In genomic region chr15:63692491-63693295, GRCm38 (mm10) we compare ENCODE assay signal across 23 mouse cellular contexts.
DNase-seq lines count a peak whose midpoint lies in the region; ATAC-seq lines count a peak whose summit lies in the region.
"Had no signal": no experiment of that assay in that cellular context is flagged by ENCODE, and none has a peak within 500 bp of the region (broad histone marks: within the 10 kb centered on the region; RNA-seq: fewer than 3 reads in every experiment).

No protein-coding gene starts in this region.

- no peak overlapping the region for H3K27ac ChIP-seq in hindbrain, embryonic 13.5 days
- no peak overlapping the region for H3K27ac ChIP-seq in hindbrain, embryonic 14.5 days
- H3K27ac ChIP-seq in forebrain, embryonic 13.5 days: 0 out of 2 replicates have a peak overlapping the region, but pooled peaks have one; percentile 12
- no peak overlapping the region for H3K27ac ChIP-seq in midbrain, embryonic 16.5 days (ENCODE audit: low read length)
- no peak overlapping the region for H3K27ac ChIP-seq in hindbrain, embryonic 11.5 days (ENCODE audit: low read depth, low read length)
- H3K27ac ChIP-seq: heart, embryonic 15.5 days; hindbrain, embryonic 15.5 days; limb, embryonic 13.5 days; liver, embryonic 13.5 days; macrophage; neural tube, embryonic 13.5 days; stomach, embryonic 15.5 days had no signal

- H3K27me3 ChIP-seq in hindbrain, embryonic 13.5 days: no peaks in the 10 kb centered on the region
- H3K27me3 ChIP-seq in hindbrain, embryonic 14.5 days (ENCODE audit: control insufficient read depth, insufficient read depth, low read length): no peaks in the 10 kb centered on the region
- no peaks in the 10 kb centered on the region for H3K27me3 ChIP-seq in forebrain, embryonic 13.5 days
- 0 out of 2 replicates have a peak, but pooled peaks cover 5% of the 10 kb centered on the region for H3K27me3 ChIP-seq in midbrain, embryonic 16.5 days (ENCODE audit: control insufficient read depth, insufficient read depth, low read depth, low read length)
- H3K27me3 ChIP-seq in hindbrain, embryonic 11.5 days (ENCODE audit: control insufficient read depth, insufficient read depth, low read length): no peaks in the 10 kb centered on the region
- H3K27me3 ChIP-seq: heart, embryonic 15.5 days; hindbrain, embryonic 15.5 days; limb, embryonic 13.5 days; liver, embryonic 13.5 days; neural tube, embryonic 13.5 days; stomach, embryonic 15.5 days had no signal

- no peak for DNase-seq in hindbrain, embryonic 14.5 days (ENCODE audit: low spot score)
- DNase-seq in embryo, embryonic 9.5 days (ENCODE audit: extremely low spot score): peak; percentile 39
- DNase-seq in hindbrain, embryonic 11.5 days (ENCODE audit: low spot score): no peak
- DNase-seq in yolk sac, embryonic 10.5 days (ENCODE audit: low spot score): no peak
- DNase-seq: adrenal gland, adult 8-10 months; cerebellum, adult 9-10 months; gastrocnemius, postnatal 25 days; liver, embryonic 13.5 days; lung, embryonic 14.5 days; right cerebral cortex, postnatal 14 days; thymus, adult 18-20 months; thymus, postnatal 4 days had no signal

- H3K9me3 ChIP-seq in hindbrain, embryonic 13.5 days: no peaks in the 10 kb centered on the region
- no peaks in the 10 kb centered on the region for H3K9me3 ChIP-seq in hindbrain, embryonic 14.5 days (ENCODE audit: control insufficient read depth, low read length)
- no peaks in the 10 kb centered on the region for H3K9me3 ChIP-seq in forebrain, embryonic 13.5 days (replicated peaks)
- no peaks in the 10 kb centered on the region for H3K9me3 ChIP-seq in midbrain, embryonic 16.5 days (replicated peaks; ENCODE audit: control insufficient read depth, low read length, poor library complexity, severe bottlenecking)
- no peaks in the 10 kb centered on the region for H3K9me3 ChIP-seq in hindbrain, embryonic 11.5 days (ENCODE audit: control insufficient read depth, low read length)
- H3K9me3 ChIP-seq: heart, embryonic 15.5 days; hindbrain, embryonic 15.5 days; limb, embryonic 13.5 days; liver, embryonic 13.5 days; neural tube, embryonic 13.5 days; stomach, embryonic 15.5 days had no signal

- no peak for ATAC-seq in hindbrain, embryonic 13.5 days (ENCODE audit: low FRiP score)
- no peak for ATAC-seq in hindbrain, embryonic 14.5 days (ENCODE audit: low FRiP score)
- ATAC-seq in forebrain, embryonic 13.5 days: peak; percentile 58; the same call in 1 of the 2 replicates
- 0 out of 2 replicates have a peak, but pooled peaks have one; percentile 51 for ATAC-seq in midbrain, embryonic 16.5 days
- ATAC-seq in megakaryocyte, adult 5-6 weeks (ENCODE audit: poor library complexity, severe bottlenecking): no peak
- no peak for ATAC-seq in hindbrain, embryonic 11.5 days (ENCODE audit: low FRiP score)
- ATAC-seq: intestine, postnatal 0 days had no signal

- H3K36me3 ChIP-seq in hindbrain, embryonic 13.5 days: no peaks in the 10 kb centered on the region
- no peaks in the 10 kb centered on the region for H3K36me3 ChIP-seq in hindbrain, embryonic 14.5 days (replicated peaks; ENCODE audit: control insufficient read depth, insufficient read depth)
- H3K36me3 ChIP-seq in forebrain, embryonic 13.5 days (ENCODE audit: poor library complexity, severe bottlenecking): no peaks in the 10 kb centered on the region
- no peaks in the 10 kb centered on the region for H3K36me3 ChIP-seq in midbrain, embryonic 16.5 days (ENCODE audit: control insufficient read depth, insufficient read depth, low read length)
- no peaks in the 10 kb centered on the region for H3K36me3 ChIP-seq in hindbrain, embryonic 11.5 days (ENCODE audit: control insufficient read depth, insufficient read depth, low read length)
- H3K36me3 ChIP-seq: heart, embryonic 15.5 days; hindbrain, embryonic 15.5 days; limb, embryonic 13.5 days; liver, embryonic 13.5 days; neural tube, embryonic 13.5 days; stomach, embryonic 15.5 days had no signal

- peaks cover 13% of the 10 kb centered on the region for H3K4me1 ChIP-seq in hindbrain, embryonic 13.5 days (replicated peaks)
- no peaks in the 10 kb centered on the region for H3K4me1 ChIP-seq in hindbrain, embryonic 14.5 days (replicated peaks; ENCODE audit: control insufficient read depth, insufficient read depth, low read length)
- peaks cover 13% of the 10 kb centered on the region for H3K4me1 ChIP-seq in forebrain, embryonic 13.5 days
- H3K4me1 ChIP-seq in midbrain, embryonic 16.5 days (ENCODE audit: control insufficient read depth, insufficient read depth, low read length): peaks cover 7% of the 10 kb centered on the region; the same call in 1 of the 2 replicates
- peaks cover 3% of the 10 kb centered on the region; the same call in 1 of the 2 replicates for H3K4me1 ChIP-seq in hindbrain, embryonic 11.5 days (replicated peaks; ENCODE audit: control insufficient read depth, insufficient read depth, low read length)
- H3K4me1 ChIP-seq: heart, embryonic 15.5 days; limb, embryonic 13.5 days; neural tube, embryonic 13.5 days; stomach, embryonic 15.5 days had no signal

- H3K9ac ChIP-seq in hindbrain, embryonic 13.5 days: no peak overlapping the region
- no peak overlapping the region for H3K9ac ChIP-seq in hindbrain, embryonic 14.5 days
- H3K9ac ChIP-seq in forebrain, embryonic 13.5 days: no peak overlapping the region
- no peak overlapping the region for H3K9ac ChIP-seq in midbrain, embryonic 16.5 days (ENCODE audit: low read depth, low read length)
- no peak overlapping the region for H3K9ac ChIP-seq in hindbrain, embryonic 11.5 days (ENCODE audit: low read depth, low read length)
- H3K9ac ChIP-seq: heart, embryonic 15.5 days; hindbrain, embryonic 15.5 days; limb, embryonic 13.5 days; liver, embryonic 13.5 days; lung, embryonic 14.5 days; neural tube, embryonic 13.5 days; stomach, embryonic 15.5 days had no signal

- H3K4me3 ChIP-seq in hindbrain, embryonic 13.5 days: no peak overlapping the region
- no peak overlapping the region for H3K4me3 ChIP-seq in hindbrain, embryonic 14.5 days (replicated peaks; ENCODE audit: low read length)
- no peak overlapping the region for H3K4me3 ChIP-seq in forebrain, embryonic 13.5 days
- no peak overlapping the region for H3K4me3 ChIP-seq in midbrain, embryonic 16.5 days (ENCODE audit: low read depth, low read length)
- no peak overlapping the region for H3K4me3 ChIP-seq in hindbrain, embryonic 11.5 days (ENCODE audit: low read depth, low read length)
- H3K4me3 ChIP-seq: heart, embryonic 15.5 days; hindbrain, embryonic 15.5 days; limb, embryonic 13.5 days; liver, embryonic 13.5 days; neural tube, embryonic 13.5 days; stomach, embryonic 15.5 days had no signal

- whole genome bisulfite sequencing in hindbrain, embryonic 13.5 days: 13% methylated on average over 9 of the region's 9 CpGs
- WGBS in hindbrain, embryonic 14.5 days: 15% methylated on average over 9 of the region's 9 CpGs
- 5% methylated on average over 9 of the region's 9 CpGs for WGBS in forebrain, embryonic 13.5 days
- WGBS in midbrain, embryonic 16.5 days: 6% methylated on average over 9 of the region's 9 CpGs
- WGBS in hindbrain, embryonic 11.5 days: 25% methylated on average over 9 of the region's 9 CpGs

- H3K4me2 ChIP-seq in hindbrain, embryonic 13.5 days: 0 out of 2 replicates have a peak overlapping the region, but pooled peaks have one; percentile 2
- no peak overlapping the region for H3K4me2 ChIP-seq in hindbrain, embryonic 14.5 days (replicated peaks)
- peak overlapping the region; percentile 10; the same call in 1 of the 2 replicates for H3K4me2 ChIP-seq in forebrain, embryonic 13.5 days
- no peak overlapping the region for H3K4me2 ChIP-seq in midbrain, embryonic 16.5 days (ENCODE audit: low read length)
- no peak overlapping the region for H3K4me2 ChIP-seq in hindbrain, embryonic 11.5 days (replicated peaks; ENCODE audit: low read depth, low read length)
- H3K4me2 ChIP-seq: heart, embryonic 15.5 days; hindbrain, embryonic 15.5 days; limb, embryonic 13.5 days; liver, embryonic 13.5 days; lung, embryonic 14.5 days; neural tube, embryonic 13.5 days; stomach, embryonic 15.5 days had no signal

Comparison
In these comparisons a context has a peak if more than half of its experiments do, and no peak if none do; other contexts are left out.
1. H3K4me2 ChIP-seq: peak in hindbrain, embryonic 13.5 days (single experiment) and forebrain, embryonic 13.5 days (single experiment); none in hindbrain, embryonic 14.5 days (single experiment), midbrain, embryonic 16.5 days (single experiment) and hindbrain, embryonic 11.5 days (single experiment).
2. ATAC-seq: peak in forebrain, embryonic 13.5 days (single experiment) and midbrain, embryonic 16.5 days (single experiment); none in hindbrain, embryonic 13.5 days (single experiment), hindbrain, embryonic 14.5 days (single experiment), megakaryocyte, adult 5-6 weeks (single experiment) and hindbrain, embryonic 11.5 days (single experiment).